Mouse (Mus musculus) embryonic facial prominence, embryonic 11.5 days (tissue): ENCODE measurements at regions not wholly inside any gene's neighbourhood (a gene's known extent, or its start where the extent isn't known, plus 50 kb on each side); places are given as distances from the start of the nearest gene placed in this dataset.

Experiments
- ATAC-seq: fragments of 200-750 bp; cut with Nextera tagmentation; replicated peaks from 2 replicates; pipeline ENCODE4 v1.8.0; 2017; ENCODE audit warnings: low read depth; ENCODE audit not compliant: insufficient number of reproducible peaks, low FRiP score, low TSS enrichment
- DNase-seq: peaks from one replicate; pipeline ENCODE4 v3.0.0-alpha.2; 2015; ENCODE audit warnings: low spot score
- H3K27ac ChIP-seq: fragments of 300-500 bp; sonication (generic); replicated peaks from 2 replicates; pipeline ENCODE4 v1.5.1; 2014; ENCODE audit warnings: mild to moderate bottlenecking, low read depth, low read length, control low read depth
- H3K27me3 ChIP-seq: fragments of 300-500 bp; sonication (generic); 2 replicates; pipeline ENCODE4 v1.6.1; 2014; ENCODE audit warnings: mild to moderate bottlenecking, low read length, moderate library complexity, mixed read lengths; ENCODE audit not compliant: control insufficient read depth, insufficient read depth
- H3K36me3 ChIP-seq: fragments of 300-500 bp; sonication (generic); replicated peaks from 2 replicates; pipeline ENCODE4 v1.6.1; 2014; ENCODE audit warnings: low read depth, mild to moderate bottlenecking, low read length, moderate library complexity, mixed read lengths; ENCODE audit not compliant: control insufficient read depth, insufficient read depth
- H3K4me1 ChIP-seq: fragments of 300-500 bp; sonication (generic); 2 replicates; pipeline ENCODE4 v1.6.1; 2014; ENCODE audit warnings: low read length, mixed read lengths; ENCODE audit not compliant: control insufficient read depth, insufficient read depth
- H3K4me2 ChIP-seq: fragments of 300-500 bp; sonication (generic); 2 replicates; pipeline ENCODE4 v1.6.1; 2014; ENCODE audit warnings: low read depth, mild to moderate bottlenecking, control low read depth, low read length, moderate library complexity
- H3K4me3 ChIP-seq: fragments of 300-500 bp; sonication (generic); 2 replicates; pipeline ENCODE4 v1.5.1; 2014; ENCODE audit warnings: low read depth, low read length, control low read depth
- H3K9ac ChIP-seq: fragments of 300-500 bp; sonication (generic); replicated peaks from 2 replicates; pipeline ENCODE4 v1.6.1; 2014; ENCODE audit warnings: mild to moderate bottlenecking, control low read depth, low read length
- H3K9me3 ChIP-seq: fragments of 300-500 bp; sonication (generic); replicated peaks from 2 replicates; pipeline ENCODE4 v1.6.1; 2016; ENCODE audit warnings: mild to moderate bottlenecking, low read length, inconsistent platforms, mixed read lengths; ENCODE audit not compliant: control insufficient read depth
- whole genome bisulfite sequencing: fragments of 180-500 bp; shearing (Covaris S2); extraction: QIAGEN DNeasy Blood & Tissue Kit; methylation state at CpG from one replicate; pipeline ENCODE4 v1.1.7; 2014; 5-methylcytosine and 5-hydroxymethylcytosine counted together

DNA sequence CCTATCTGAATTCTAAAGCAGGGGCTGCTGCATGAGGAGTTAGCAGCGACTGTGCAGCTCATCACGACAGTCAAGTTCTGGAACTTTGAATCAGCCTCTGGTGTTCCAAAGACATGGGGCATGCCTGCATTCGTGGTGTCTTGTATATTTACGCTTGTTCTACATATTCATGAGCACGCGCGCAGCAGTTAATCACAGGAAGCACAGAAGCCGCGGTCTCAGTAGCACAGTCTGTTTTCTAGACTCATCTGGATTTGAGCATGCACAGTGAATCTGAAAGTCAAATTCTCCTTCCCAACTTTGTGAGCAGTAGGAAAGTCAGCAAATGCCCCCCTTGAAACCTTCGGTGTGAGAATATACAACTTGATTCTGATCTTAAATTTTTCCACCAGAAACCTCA is 327.3 kb downstream of the Plk2 start:
- no peak overlapping the region for H3K9ac ChIP-seq
- no peaks in the 10 kb centered on the region for H3K36me3 ChIP-seq
- no peaks in the 10 kb centered on the region for H3K9me3 ChIP-seq
- H3K4me2 ChIP-seq, result no peak overlapping the region
- ATAC-seq (no peak), DNase-seq (no peak)
- H3K27me3 ChIP-seq, result no peaks in the 10 kb centered on the region
- 75% methylated on average over 10 of the region's 10 CpGs for WGBS
- peak overlapping the region; percentile 28; the same call in 1 of the 2 replicates for H3K27ac ChIP-seq
- 0 out of 2 replicates have a peak, but pooled peaks cover 2% of the 10 kb centered on the region for H3K4me1 ChIP-seq
- no peak overlapping the region for H3K4me3 ChIP-seq

DNA sequence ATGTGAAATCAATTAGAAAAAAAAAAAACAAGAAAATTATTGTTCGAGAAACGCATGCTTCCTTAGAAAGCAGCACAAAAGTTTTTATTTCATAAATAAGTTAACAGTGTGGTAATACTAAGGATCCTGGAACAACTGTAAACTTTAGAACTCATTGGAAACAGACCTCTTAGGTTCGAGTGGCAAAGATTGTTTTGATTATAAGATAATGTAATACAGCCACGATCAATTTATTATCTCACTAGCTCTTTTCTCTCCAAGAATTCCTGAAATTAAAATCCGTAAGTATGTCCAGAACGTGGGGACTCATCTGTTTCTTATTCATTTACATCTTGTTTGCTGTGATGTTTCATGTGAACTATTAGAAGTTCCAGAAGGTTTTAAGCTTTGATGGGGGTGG is 327.9 kb downstream of the Plk2 start:
- H3K4me3 ChIP-seq, result no peak overlapping the region
- WGBS, result 37% methylated on average over 6 of the region's 6 CpGs
- no peak overlapping the region for H3K4me2 ChIP-seq

DNA sequence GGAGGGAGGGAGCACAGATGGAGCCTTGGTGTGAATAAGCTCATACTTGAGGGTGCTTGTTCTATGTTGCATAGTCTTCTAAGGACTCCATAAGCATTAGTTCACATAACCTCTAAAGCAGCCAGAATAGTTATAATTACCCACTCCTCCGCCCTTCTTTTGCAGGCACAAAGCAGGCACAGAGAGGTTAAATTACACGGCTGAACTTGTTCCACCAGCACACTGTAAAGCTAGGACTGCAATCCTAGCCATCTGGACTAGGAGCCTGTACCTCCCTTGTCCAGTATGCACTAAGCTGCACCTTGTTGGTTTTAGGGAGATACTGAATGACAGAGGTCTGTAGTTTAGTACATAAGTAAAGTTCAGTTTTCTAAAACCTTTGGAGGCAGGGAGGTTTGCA is 330.0 kb downstream of the Plk2 start:
- Histone ChIP-seq H3K4me3 (no peak overlapping the region), H3K4me1 (0 out of 2 replicates have a peak, but pooled peaks cover 2% of the 10 kb centered on the region), H3K4me2 (no peak overlapping the region), H3K9me3 (no peaks in the 10 kb centered on the region), H3K27me3 (no peaks in the 10 kb centered on the region), H3K27ac (no peak overlapping the region), H3K9ac (no peak overlapping the region), H3K36me3 (no peaks in the 10 kb centered on the region)
- ATAC-seq (peak; percentile 61; the same call in 1 of the 2 replicates), DNase-seq (no peak)
- 45% methylated on average over 2 of the region's 2 CpGs for WGBS

More for the DNA sequence above, 327.9 kb downstream of the Plk2 start:
- H3K36me3 ChIP-seq, result no peaks in the 10 kb centered on the region
- no peak overlapping the region for H3K9ac ChIP-seq
- H3K27me3 ChIP-seq, result no peaks in the 10 kb centered on the region
- 0 out of 2 replicates have a peak, but pooled peaks cover 2% of the 10 kb centered on the region for H3K4me1 ChIP-seq
- H3K9me3 ChIP-seq, result no peaks in the 10 kb centered on the region
- ATAC-seq (no peak), DNase-seq (peak; percentile 83)
- no peak overlapping the region for H3K27ac ChIP-seq

DNA sequence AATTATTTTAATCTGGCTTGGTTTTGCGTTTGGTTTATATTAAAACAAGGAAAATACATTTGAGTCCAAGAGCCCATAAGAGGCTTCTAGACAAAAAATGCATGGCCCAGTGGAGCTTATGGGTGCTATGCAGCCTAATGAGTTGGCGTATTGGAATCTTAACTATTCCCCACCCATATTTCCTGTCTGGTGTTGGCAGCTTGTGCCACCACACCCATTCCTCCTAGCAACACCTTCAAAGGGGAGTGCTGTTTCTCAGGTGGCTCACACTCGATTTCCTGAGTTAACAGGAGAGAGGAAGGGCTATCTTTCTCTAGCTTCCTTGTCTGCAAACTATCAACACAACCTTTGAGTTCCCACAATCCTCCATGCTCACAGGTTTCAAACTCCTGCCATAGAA is 331.0 kb downstream of the Plk2 start:
- DNase-seq (no peak), ATAC-seq (no peak)
- Histone ChIP-seq H3K27me3 (no peaks in the 10 kb centered on the region), H3K27ac (no peak overlapping the region), H3K9me3 (no peaks in the 10 kb centered on the region), H3K4me1 (0 out of 2 replicates have a peak, but pooled peaks cover 2% of the 10 kb centered on the region), H3K4me3 (no peak overlapping the region), H3K4me2 (no peak overlapping the region), H3K9ac (no peak overlapping the region), H3K36me3 (no peaks in the 10 kb centered on the region)
- 79% methylated on average over 3 of the region's 3 CpGs for WGBS

DNA sequence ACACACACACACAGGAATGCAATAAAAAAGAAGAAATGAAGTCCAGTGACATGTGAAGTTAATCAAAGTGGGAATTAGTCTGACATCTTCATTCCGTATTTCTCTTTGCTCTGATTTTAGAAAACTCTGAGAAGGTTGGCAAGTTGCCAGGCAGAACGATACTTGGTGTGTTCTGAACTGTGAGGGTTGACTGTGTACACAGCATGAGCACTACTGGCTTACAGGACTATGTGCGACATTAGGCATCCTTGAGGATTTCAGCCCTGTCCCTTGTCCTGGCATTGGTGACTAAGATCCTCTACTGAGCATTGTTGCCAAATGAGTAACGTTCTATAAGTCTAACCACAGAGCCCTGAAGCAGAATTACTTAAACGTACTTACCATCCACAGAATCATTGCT is 340.7 kb downstream of the Plk2 start:
- H3K4me1 ChIP-seq, result no peaks in the 10 kb centered on the region
- DNase-seq (no peak), ATAC-seq (no peak)
- H3K27ac ChIP-seq, result no peak overlapping the region
- no peaks in the 10 kb centered on the region for H3K36me3 ChIP-seq
- 67% methylated on average over 5 of the region's 5 CpGs for WGBS
- H3K4me3 ChIP-seq, result no peak overlapping the region
- no peaks in the 10 kb centered on the region for H3K9me3 ChIP-seq
- H3K9ac ChIP-seq, result no peak overlapping the region
- no peaks in the 10 kb centered on the region for H3K27me3 ChIP-seq
- H3K4me2 ChIP-seq, result no peak overlapping the region

DNA sequence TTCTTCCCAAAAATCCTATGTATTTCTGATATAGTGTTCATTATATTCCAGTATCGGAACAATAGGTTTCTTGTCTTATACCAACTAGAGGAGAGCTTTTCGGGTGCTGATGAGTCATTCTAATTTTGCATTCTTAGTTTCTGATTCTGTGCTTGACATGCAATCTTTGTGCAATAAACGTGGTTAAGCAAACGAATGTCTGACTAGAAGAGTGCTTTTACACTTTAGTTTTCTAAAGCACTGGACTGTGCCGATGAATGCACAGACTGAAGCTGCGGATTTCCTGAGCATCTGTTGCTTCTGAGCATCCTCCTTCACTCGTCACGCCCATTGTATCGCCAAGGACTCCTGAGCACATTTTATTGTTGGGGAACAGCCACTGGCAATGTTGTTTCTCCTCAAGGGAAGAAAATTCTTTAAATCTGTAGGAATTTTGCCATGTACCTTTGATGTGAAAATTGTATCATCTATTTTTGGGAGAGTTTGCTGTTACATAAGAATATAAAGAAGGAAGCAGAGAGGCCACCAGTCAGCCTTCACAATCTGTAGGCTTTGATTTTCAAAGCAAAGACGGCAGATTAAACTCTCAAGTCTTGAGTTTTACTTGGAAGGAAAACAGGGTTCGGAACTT is 346.8 kb downstream of the Plk2 start:
- Histone ChIP-seq H3K9ac (no peak overlapping the region), H3K27ac (no peak overlapping the region), H3K27me3 (no peaks in the 10 kb centered on the region), H3K4me1 (no peaks in the 10 kb centered on the region), H3K36me3 (no peaks in the 10 kb centered on the region), H3K9me3 (no peaks in the 10 kb centered on the region), H3K4me3 (no peak overlapping the region), H3K4me2 (no peak overlapping the region)
- ATAC-seq (no peak), DNase-seq (no peak)
- whole genome bisulfite sequencing, result 80% methylated on average over 11 of the region's 11 CpGs

DNA sequence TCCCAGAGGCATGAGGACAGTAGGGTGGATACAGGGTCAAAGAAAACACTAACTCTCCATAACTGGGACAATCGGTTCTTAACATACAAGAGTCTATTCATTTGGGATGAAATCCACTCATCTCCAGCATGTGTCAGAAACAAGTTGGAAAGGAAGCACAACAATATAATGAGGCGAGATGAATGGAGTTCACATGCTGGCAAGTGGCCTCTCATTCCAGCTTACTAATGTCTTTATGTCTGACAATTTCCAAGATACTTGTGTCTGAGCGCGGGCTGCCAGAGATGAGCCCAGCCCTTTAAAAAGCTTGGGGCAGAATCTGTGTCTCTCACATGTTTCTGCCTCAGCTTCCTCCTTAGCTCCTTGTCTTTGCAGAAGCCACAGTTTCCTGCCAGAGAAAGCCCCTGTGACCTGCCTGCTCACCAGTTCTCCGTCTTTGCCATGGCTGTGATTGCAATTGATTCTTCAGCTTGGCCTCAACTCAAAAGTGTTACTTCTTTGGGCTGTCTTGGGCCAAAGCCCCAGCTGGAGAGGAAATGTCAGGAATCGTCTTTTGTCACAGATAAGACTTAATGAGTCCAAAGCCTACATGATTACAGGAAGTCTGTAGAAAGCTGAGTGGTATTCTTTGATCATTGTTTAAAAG is 352.5 kb downstream of the Plk2 start:
- H3K27ac ChIP-seq, result no peak overlapping the region

DNA sequence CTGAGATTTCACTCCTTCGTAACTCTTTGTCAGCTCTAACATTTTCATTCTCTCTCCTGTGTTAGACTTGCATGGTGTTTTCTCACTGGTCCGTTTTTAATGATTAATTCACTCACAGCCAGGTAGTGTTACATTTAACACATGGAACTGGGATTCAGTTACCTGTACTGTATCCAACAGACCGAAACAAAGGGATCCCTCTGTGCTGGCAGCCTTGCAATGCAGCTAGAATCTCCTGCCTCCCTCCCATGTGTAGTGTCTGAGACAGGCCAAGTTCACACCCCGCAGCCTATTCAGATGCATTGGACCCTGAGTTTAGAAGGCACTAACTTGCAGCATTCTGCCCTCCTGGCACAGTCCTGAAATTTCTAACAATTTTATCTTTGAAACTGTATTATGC is 357.9 kb downstream of the Plk2 start:
- WGBS, result 85% methylated on average over 4 of the region's 4 CpGs
- ATAC-seq (no peak), DNase-seq (no peak)
- Histone ChIP-seq H3K9ac (no peak overlapping the region), H3K4me1 (no peaks in the 10 kb centered on the region), H3K36me3 (no peaks in the 10 kb centered on the region), H3K4me3 (no peak overlapping the region), H3K27ac (no peak overlapping the region), H3K9me3 (no peaks in the 10 kb centered on the region), H3K27me3 (no peaks in the 10 kb centered on the region), H3K4me2 (no peak overlapping the region)

More for the DNA sequence above, 352.5 kb downstream of the Plk2 start:
- Histone ChIP-seq H3K9me3 (no peaks in the 10 kb centered on the region), H3K4me2 (no peak overlapping the region), H3K27me3 (no peaks in the 10 kb centered on the region), H3K9ac (no peak overlapping the region), H3K36me3 (no peaks in the 10 kb centered on the region), H3K4me1 (no peaks in the 10 kb centered on the region), H3K4me3 (no peak overlapping the region)
- ATAC-seq, result no peak
- DNase-seq, result no peak
- 56% methylated on average over 6 of the region's 6 CpGs for WGBS
